In the genomic region with DNA sequence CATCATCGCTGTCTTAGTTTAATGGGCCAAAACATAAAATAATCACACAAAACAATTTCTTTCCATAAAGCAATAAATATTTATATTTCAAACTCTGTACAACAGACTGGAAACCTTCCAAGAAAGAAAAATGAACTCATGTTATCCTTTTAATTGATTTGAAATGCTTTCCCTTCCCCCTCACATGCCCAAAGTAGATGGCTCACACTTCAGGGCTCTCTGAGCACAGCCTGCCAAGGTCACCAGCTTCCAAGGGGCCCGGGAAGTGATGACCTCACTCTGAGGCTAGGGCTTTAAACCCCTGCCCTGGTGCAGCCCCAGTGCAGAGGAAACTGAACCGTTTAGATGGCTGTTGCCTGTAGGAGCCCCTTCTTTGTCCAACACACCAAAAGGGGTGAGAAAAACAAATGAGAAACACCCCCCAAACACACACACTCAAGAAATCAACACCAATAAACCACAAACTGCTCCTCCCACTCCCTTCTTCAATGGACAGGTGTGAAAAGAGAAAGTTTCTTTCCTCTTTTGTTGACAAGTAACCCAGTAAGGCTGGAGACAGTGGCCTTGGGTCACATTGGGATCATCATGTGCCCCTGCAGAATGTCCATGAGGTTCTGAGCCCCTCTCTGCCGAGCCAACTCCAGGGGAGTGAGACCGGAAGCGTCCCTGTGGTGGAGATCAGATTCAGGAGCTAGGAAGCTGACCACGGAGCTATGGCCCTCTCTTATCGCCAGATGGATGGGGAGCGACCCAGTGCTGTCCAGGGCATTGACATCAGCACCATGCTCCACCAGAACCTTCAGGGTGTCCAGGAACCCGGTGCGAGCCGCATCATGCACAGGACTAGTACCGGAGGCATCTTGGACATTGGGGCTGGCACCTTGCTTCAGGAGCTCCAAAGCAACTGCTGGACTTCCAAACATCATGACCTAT, we compare ENCODE assay signal across 8 mouse cellular contexts. TPM values are rescaled to one million over a fixed set of nuclear protein-coding genes. Genes with fewer than 3 reads are reported as not detected.
A peak's percentile ranks its signal among the peaks of the same experiment; 100 is the strongest.
DNase-seq lines count a peak whose midpoint lies in the region; ATAC-seq and TF ChIP-seq lines count a peak whose summit lies in the region.

No protein-coding gene starts in this region.

- peak overlapping the region; percentile 84 for H3K4me2 ChIP-seq in kidney, embryonic 14.5 days (replicated peaks; ENCODE audit: low read depth, low read length)
- H3K4me2 ChIP-seq in heart, postnatal 0 days (ENCODE audit: low read depth, low read length) = peak overlapping the region; percentile 97
- H3K4me2 ChIP-seq in stomach, embryonic 14.5 days (replicated peaks; ENCODE audit: low read depth, low read length) = peak overlapping the region; percentile 62

- peak overlapping the region; percentile 52; the same call in 1 of the 2 replicates for H3K27ac ChIP-seq in kidney, embryonic 14.5 days (ENCODE audit: low read depth, low read length)
- H3K27ac ChIP-seq in heart, postnatal 0 days (ENCODE audit: low read depth) = peak overlapping the region; percentile 92
- peak overlapping the region; percentile 80; the same call in 1 of the 2 replicates for H3K27ac ChIP-seq in stomach, embryonic 14.5 days (ENCODE audit: low read length)

- H3K4me3 ChIP-seq in kidney, embryonic 14.5 days (ENCODE audit: low read length) = peak overlapping the region; percentile 86
- peak overlapping the region; percentile 79 for H3K4me3 ChIP-seq in heart, postnatal 0 days (ENCODE audit: low read depth, low read length)
- peak overlapping the region; percentile 68 for H3K4me3 ChIP-seq in lung, adult 2 months (replicated peaks; ENCODE audit: extremely low read depth, low read depth, low read length)
- H3K4me3 ChIP-seq in stomach, embryonic 14.5 days (ENCODE audit: low read depth, low read length) = peak overlapping the region; percentile 63

- intact Hi-C loops in left cerebral cortex, postnatal 4 days (cut with DNase I) = no loop called here

- H3K4me1 ChIP-seq in kidney, embryonic 14.5 days (ENCODE audit: control insufficient read depth, insufficient read depth, low read length) = peaks cover 27% of the 10 kb centered on the region
- peaks cover 27% of the 10 kb centered on the region for H3K4me1 ChIP-seq in heart, postnatal 0 days (ENCODE audit: control insufficient read depth, insufficient read depth)
- peaks cover 12% of the 10 kb centered on the region; the same call in 1 of the 2 replicates for H3K4me1 ChIP-seq in lung, adult 2 months (ENCODE audit: control insufficient read depth, insufficient read depth, low read length)
- H3K4me1 ChIP-seq in stomach, embryonic 14.5 days (ENCODE audit: control insufficient read depth, insufficient read depth, low read length) = peaks cover 20% of the 10 kb centered on the region

- no peak for TF ChIP-seq POLR2A in lung, adult 2 months (IDR thresholded peaks at IDR 0.05; ENCODE audit: borderline replicate concordance, extremely low read depth, low read depth, low read length)

- WGBS in kidney, embryonic 14.5 days = 70% methylated on average over 13 of the region's 13 CpGs
- WGBS in heart, postnatal 0 days = 66% methylated on average over 13 of the region's 13 CpGs
- 63% methylated on average over 13 of the region's 13 CpGs for WGBS in lung, adult 2 months
- 73% methylated on average over 13 of the region's 13 CpGs for WGBS in stomach, embryonic 14.5 days

- H3K27me3 ChIP-seq in kidney, embryonic 14.5 days (ENCODE audit: control insufficient read depth, insufficient read depth, low read length) = no peaks in the 10 kb centered on the region
- no peaks in the 10 kb centered on the region for H3K27me3 ChIP-seq in heart, postnatal 0 days (ENCODE audit: control insufficient read depth, insufficient read depth, low read length)
- no peaks in the 10 kb centered on the region for H3K27me3 ChIP-seq in stomach, embryonic 14.5 days (ENCODE audit: control insufficient read depth, insufficient read depth, low read length)

- H3K36me3 ChIP-seq in kidney, embryonic 14.5 days (ENCODE audit: control insufficient read depth, insufficient read depth, low read length) = peaks cover 19% of the 10 kb centered on the region
- peaks cover 21% of the 10 kb centered on the region for H3K36me3 ChIP-seq in heart, postnatal 0 days (replicated peaks; ENCODE audit: control insufficient read depth, insufficient read depth, low read length)
- peaks cover 16% of the 10 kb centered on the region; the same call in 1 of the 2 replicates for H3K36me3 ChIP-seq in stomach, embryonic 14.5 days (ENCODE audit: control insufficient read depth, insufficient read depth, low read length)

- TF ChIP-seq EP300 in heart, postnatal 0 days (IDR thresholded peaks at IDR 0.05; ENCODE audit: low read depth) = 0 out of 2 replicates have a peak, but pooled peaks have one; percentile 16

- DNase-seq in kidney, postnatal 10 days = no peak
- peak; percentile 58 for DNase-seq in adrenal gland, postnatal 14 days
- DNase-seq in heart, postnatal 0 days (ENCODE audit: low spot score) = peak; percentile 33
- no peak for DNase-seq in lung, adult 2 months
- DNase-seq in left cerebral cortex, postnatal 4 days = no peak
- DNase-seq in left cerebral cortex, adult 11 months (ENCODE audit: low spot score) = no peak

- TF ChIP-seq CTCF in heart, postnatal 0 days (IDR thresholded peaks at IDR 0.05; ENCODE audit: low read depth) = no peak
- TF ChIP-seq CTCF in lung, adult 2 months (IDR thresholded peaks at IDR 0.05; ENCODE audit: insufficient read depth, low read length) = no peak

- H3K9ac ChIP-seq in kidney, embryonic 14.5 days (ENCODE audit: low read depth, low read length) = peak overlapping the region; percentile 51; the same call in 1 of the 2 replicates
- peak overlapping the region; percentile 41; the same call in 1 of the 2 replicates for H3K9ac ChIP-seq in heart, postnatal 0 days (replicated peaks; ENCODE audit: low read depth, low read length)
- H3K9ac ChIP-seq in stomach, embryonic 14.5 days (replicated peaks; ENCODE audit: low read depth, low read length) = 0 out of 2 replicates have a peak overlapping the region, but pooled peaks have one; percentile 28

- no peak for ATAC-seq in kidney, embryonic 14.5 days (ENCODE audit: low FRiP score, low TSS enrichment)
- no peak for ATAC-seq in heart, postnatal 0 days (ENCODE audit: insufficient read depth, low read depth)
- ATAC-seq in stomach, embryonic 14.5 days (ENCODE audit: insufficient number of reproducible peaks, insufficient read depth, low FRiP score, low read depth) = no peak

- H3K9me3 ChIP-seq in kidney, embryonic 14.5 days (ENCODE audit: control insufficient read depth, low read length) = no peaks in the 10 kb centered on the region
- H3K9me3 ChIP-seq in heart, postnatal 0 days (replicated peaks; ENCODE audit: control insufficient read depth, low read length) = no peaks in the 10 kb centered on the region
- H3K9me3 ChIP-seq in stomach, embryonic 14.5 days (ENCODE audit: control insufficient read depth, low read depth, low read length) = no peaks in the 10 kb centered on the region

RNA-seq across cellular contexts. Expression of a gene that starts 0.9 kb away (rescaled TPM):
- polyA plus RNA-seq in kidney, embryonic 14.5 days (2014; fragmentation: Nextera tagmentation; extraction: Ambion mirVana) = 15.3 and 18.6 TPM in 2 replicates
- 27.2 and 36.8 TPM in 2 replicates for total RNA-seq in adrenal gland, postnatal 14 days (2021)
- 7.0 and 16.3 TPM in 2 replicates for total RNA-seq in heart, postnatal 0 days (2014; rRNA removed; ENCODE audit: low replicate concordance)
- polyA plus RNA-seq in heart, postnatal 0 days (2015; fragmentation: Nextera tagmentation; extraction: Ambion mirVana) = 5.9 and 9.1 TPM in 2 replicates
- polyA plus RNA-seq in lung, adult 2 months (2012; rRNA removed) = 16.9 and 21.5 TPM in 2 replicates
- 14.1 and 14.7 TPM in 2 replicates for polyA plus RNA-seq in stomach, embryonic 14.5 days (2014; fragmentation: Nextera tagmentation; extraction: Ambion mirVana)
- 10 to 100 TPM; 46.7 to 49.2 TPM for total RNA-seq in left cerebral cortex, postnatal 4 days (2021)

RNA-seq across cellular contexts. Expression of a gene that starts 2.5 kb away (rescaled TPM):
- 45.3 and 56.2 TPM in 2 replicates for polyA plus RNA-seq in kidney, embryonic 14.5 days (2014; fragmentation: Nextera tagmentation; extraction: Ambion mirVana)
- total RNA-seq in adrenal gland, postnatal 14 days (2021) = 17.9 and 22.5 TPM in 2 replicates
- 67.4 and 103 TPM in 2 replicates for total RNA-seq in heart, postnatal 0 days (2014; rRNA removed; ENCODE audit: low replicate concordance)
- 65.8 and 67.5 TPM in 2 replicates for polyA plus RNA-seq in heart, postnatal 0 days (2015; fragmentation: Nextera tagmentation; extraction: Ambion mirVana)
- 33.5 and 34.7 TPM in 2 replicates for polyA plus RNA-seq in lung, adult 2 months (2012; rRNA removed)
- polyA plus RNA-seq in stomach, embryonic 14.5 days (2014; fragmentation: Nextera tagmentation; extraction: Ambion mirVana) = 47.4 and 48.5 TPM in 2 replicates
- total RNA-seq in left cerebral cortex, postnatal 4 days (2021) = 10 to 100 TPM; 58.3 to 63.6 TPM

RNA-seq across cellular contexts. Expression of a gene that starts 23.5 kb away (rescaled TPM):
- polyA plus RNA-seq in kidney, embryonic 14.5 days (2014; fragmentation: Nextera tagmentation; extraction: Ambion mirVana) = 33.7 and 36.0 TPM in 2 replicates
- not detected in 2 replicates for total RNA-seq in adrenal gland, postnatal 14 days (2021)
- 0.46 and 0.57 TPM in 2 replicates for total RNA-seq in heart, postnatal 0 days (2014; rRNA removed; ENCODE audit: low replicate concordance)
- polyA plus RNA-seq in heart, postnatal 0 days (2015; fragmentation: Nextera tagmentation; extraction: Ambion mirVana) = 0.15 TPM in 1 of 2 replicates, not detected in the other
- 21.4 and 33.9 TPM in 2 replicates for polyA plus RNA-seq in lung, adult 2 months (2012; rRNA removed)
- polyA plus RNA-seq in stomach, embryonic 14.5 days (2014; fragmentation: Nextera tagmentation; extraction: Ambion mirVana) = 54.4 and 55.8 TPM in 2 replicates
- total RNA-seq in left cerebral cortex, postnatal 4 days (2021) = 1 to 10 TPM; 1.3 to 3.7 TPM

RNA-seq across cellular contexts. Expression of a gene that starts 23.6 kb away (rescaled TPM):
- polyA plus RNA-seq in kidney, embryonic 14.5 days (2014; fragmentation: Nextera tagmentation; extraction: Ambion mirVana) = 35.5 and 43.7 TPM in 2 replicates
- 45.9 and 46.9 TPM in 2 replicates for total RNA-seq in adrenal gland, postnatal 14 days (2021)
- total RNA-seq in heart, postnatal 0 days (2014; rRNA removed; ENCODE audit: low replicate concordance) = 41.2 and 67.4 TPM in 2 replicates
- polyA plus RNA-seq in heart, postnatal 0 days (2015; fragmentation: Nextera tagmentation; extraction: Ambion mirVana) = 53.6 and 56.1 TPM in 2 replicates
- polyA plus RNA-seq in lung, adult 2 months (2012; rRNA removed) = 31.9 and 36.8 TPM in 2 replicates
- 38.8 and 43.5 TPM in 2 replicates for polyA plus RNA-seq in stomach, embryonic 14.5 days (2014; fragmentation: Nextera tagmentation; extraction: Ambion mirVana)
- 10 to 100 TPM; 26.3 to 31.0 TPM for total RNA-seq in left cerebral cortex, postnatal 4 days (2021)

RNA-seq across cellular contexts. Expression of a gene that starts 31.8 kb away (rescaled TPM):
- polyA plus RNA-seq in kidney, embryonic 14.5 days (2014; fragmentation: Nextera tagmentation; extraction: Ambion mirVana) = 46.2 and 80.5 TPM in 2 replicates
- total RNA-seq in adrenal gland, postnatal 14 days (2021) = 40.4 and 56.5 TPM in 2 replicates
- total RNA-seq in heart, postnatal 0 days (2014; rRNA removed; ENCODE audit: low replicate concordance) = 44.0 and 84.8 TPM in 2 replicates
- polyA plus RNA-seq in heart, postnatal 0 days (2015; fragmentation: Nextera tagmentation; extraction: Ambion mirVana) = 45.0 and 46.5 TPM in 2 replicates
- polyA plus RNA-seq in lung, adult 2 months (2012; rRNA removed) = 192 and 271 TPM in 2 replicates
- 122 and 125 TPM in 2 replicates for polyA plus RNA-seq in stomach, embryonic 14.5 days (2014; fragmentation: Nextera tagmentation; extraction: Ambion mirVana)
- 10 to 100 TPM; 69.9 to 71.5 TPM for total RNA-seq in left cerebral cortex, postnatal 4 days (2021)

Comparison
In these comparisons a context has a peak if more than half of its experiments do, and no peak if none do; other contexts are left out.
1. DNase-seq: peak in adrenal gland, postnatal 14 days (single experiment) and heart, postnatal 0 days (single experiment); none in kidney, postnatal 10 days (single experiment), lung, adult 2 months (single experiment), left cerebral cortex, postnatal 4 days (single experiment) and left cerebral cortex, adult 11 months (single experiment).
2. RNA of a gene that starts 23.5 kb away (polyA plus RNA-seq): 54.4 to 55.8 TPM in stomach, embryonic 14.5 days, 33.7 to 36.0 TPM in kidney, embryonic 14.5 days and 21.4 to 33.9 TPM in lung, adult 2 months; 0.15 TPM in heart, postnatal 0 days; every median in the first group is over 10 times any median in the second.
3. Peak in every context shown above with its lines, with median percentiles within 50 percentile points of each other: H3K27ac ChIP-seq, H3K4me2 ChIP-seq, H3K4me3 ChIP-seq and H3K9ac ChIP-seq.